Mouse (Mus musculus) C2C12 (cell line): ENCODE measurements around the gene Otud3. TPM values are rescaled to one million over a fixed set of nuclear protein-coding genes. Genes with fewer than 3 reads are reported as not detected.

ENCODE experiments used
- H3K27me3 ChIP-seq: one replicate; pipeline ENCODE4 v1.6.1; 2011; ENCODE audit not compliant: control insufficient read depth, insufficient read depth, insufficient read length
- H3K36me3 ChIP-seq: one replicate; pipeline ENCODE4 v1.6.1; 2011; ENCODE audit not compliant: control insufficient read depth, insufficient read depth
- H3K4me3 ChIP-seq: one replicate; pipeline ENCODE4 v1.5.1; 2011; ENCODE audit warnings: mild to moderate bottlenecking, control low read depth; ENCODE audit not compliant: poor library complexity, insufficient read depth, severe bottlenecking
- H3K79me2 ChIP-seq: one replicate; pipeline ENCODE4 v1.6.1; 2011; ENCODE audit not compliant: control insufficient read depth, insufficient read depth
- H3K79me3 ChIP-seq: one replicate; pipeline ENCODE4 v1.6.1; 2011; ENCODE audit warnings: low read depth, control low read depth
- H3ac ChIP-seq: one replicate; pipeline ENCODE3; 2011; ENCODE audit warnings: low read depth; ENCODE audit not compliant: control insufficient read depth, insufficient read length
- CEBPB ChIP-seq: IDR thresholded peaks from one replicate; pipeline ENCODE4 v1.6.1; 2011; ENCODE audit warnings: low read depth, mild to moderate bottlenecking, control low read depth, moderate library complexity
- CTCF ChIP-seq: IDR thresholded peaks from one replicate; pipeline ENCODE4 v1.5.1; 2011; ENCODE audit not compliant: control insufficient read depth, insufficient read depth, insufficient read length
- FOSL1 ChIP-seq: IDR thresholded peaks from one replicate; pipeline ENCODE4 v1.8.0; 2011; ENCODE audit warnings: mild to moderate bottlenecking, low read length; ENCODE audit not compliant: poor library complexity, insufficient read depth, severe bottlenecking
- MAX ChIP-seq: IDR thresholded peaks from one replicate; pipeline ENCODE4 v1.6.1; 2011; ENCODE audit warnings: mild to moderate bottlenecking, control low read depth
- MYOD1 ChIP-seq: IDR thresholded peaks from one replicate; pipeline ENCODE4 v1.6.1; 2011; ENCODE audit warnings: low read depth; ENCODE audit not compliant: control insufficient read depth, insufficient read length
- MYOG ChIP-seq: IDR thresholded peaks from one replicate; pipeline ENCODE4 v1.6.1; 2011; ENCODE audit not compliant: control insufficient read depth, insufficient read length; ENCODE audit errors: extremely low read depth
- USF1 ChIP-seq: IDR thresholded peaks from one replicate; pipeline ENCODE4 v1.6.1; 2011; ENCODE audit warnings: low read depth, mild to moderate bottlenecking, control low read depth, moderate library complexity
- long read RNA-seq, 2 experiments: library from polyadenylated mRNA; unstranded; transcript quantifications; one replicate each; pipeline ENCODE4 v2.0.0; 2019 to 2020
- polyA plus RNA-seq: library from polyadenylated mRNA; unstranded; fragments of >200 nt; fragmentation: generic; extraction: Trizol; gene quantifications from one replicate; pipeline ENCODE4 v1.2.1, GENCODE M21; 2012; ENCODE audit warnings: missing spikeins

Gene Otud3
- polyA plus RNA-seq: 9.2 TPM
- long read RNA-seq, experiment 1, partial matches to known transcripts: 0 of 3 reads
- long read RNA-seq, experiment 1, other reads (novel, unspliced or antisense): 0 of 3 reads
- long read RNA-seq, experiment 2, partial matches to known transcripts: 0 of 2 reads
- long read RNA-seq, experiment 2, other reads (novel, unspliced or antisense): 0 of 2 reads

DNA sequence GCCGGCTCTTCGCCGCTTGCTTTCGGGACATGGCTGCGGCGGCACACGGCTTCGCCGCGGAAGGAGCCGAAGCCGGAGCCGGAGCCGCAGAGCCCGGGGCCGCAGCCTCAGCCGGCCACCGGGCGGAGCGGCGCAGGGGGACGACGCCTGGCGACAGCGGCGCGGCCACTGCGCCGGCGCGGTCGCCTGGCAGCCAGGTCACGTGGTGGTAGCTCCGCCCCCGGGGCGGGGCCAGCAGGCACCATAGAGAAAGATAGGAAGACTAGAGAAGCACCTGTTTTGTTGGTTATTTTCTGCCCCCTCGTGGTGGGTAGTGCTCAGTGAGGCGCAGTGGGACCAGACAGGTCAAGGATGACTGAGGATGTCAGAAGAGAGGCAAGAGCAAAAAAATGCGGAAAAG is at the start of gene Otud3:
Gene Otud3, minus strand, starts transcription at position 149 of the 400 bp plus-strand sequence.
- Histone ChIP-seq H3K4me3 (peak within 1 kb of the TSS; percentile 56), H3ac (peak within 1 kb of the TSS; percentile 98), H3K79me3 (no peaks in the 10 kb centered on the region), H3K36me3 (no peaks in the 10 kb centered on the region), H3K79me2 (peaks cover 21% of the 10 kb centered on the region), H3K27me3 (no peaks in the 10 kb centered on the region)
- TF ChIP-seq MAX (peak; percentile 38), USF1 (peak; percentile 92), MYOG (no peak), CTCF (peak; percentile 26), MYOD1 (no peak), CEBPB (no peak), FOSL1 (no peak)

DNA sequence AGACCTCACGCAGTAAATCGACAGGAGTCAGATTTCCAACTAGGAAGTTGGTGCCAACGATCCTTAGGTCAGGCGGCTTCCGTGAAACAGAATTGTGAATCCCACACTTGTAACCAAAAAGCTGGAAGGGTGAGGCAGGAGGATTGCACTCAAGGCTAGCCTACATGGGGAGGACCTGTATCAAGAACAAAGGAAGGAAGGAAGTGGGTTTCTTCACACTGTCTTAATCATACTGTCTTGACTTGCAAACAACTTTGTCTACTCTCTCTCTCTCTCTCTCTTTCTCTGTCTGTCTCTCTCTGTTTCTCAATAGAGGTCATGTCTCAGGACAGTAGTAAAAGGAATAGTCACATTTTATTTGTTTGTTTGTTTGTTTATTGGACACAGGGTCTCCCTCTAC is 49.0 kb upstream of the Otud3 start:
- Histone ChIP-seq H3K36me3 (no peaks in the 10 kb centered on the region), H3K27me3 (peaks cover 36% of the 10 kb centered on the region), H3ac (no peak overlapping the region), H3K79me3 (no peaks in the 10 kb centered on the region), H3K79me2 (no peaks in the 10 kb centered on the region), H3K4me3 (no peak overlapping the region)
- TF ChIP-seq USF1 (no peak), MAX (no peak), CEBPB (no peak), MYOG (no peak), MYOD1 (no peak)

DNA sequence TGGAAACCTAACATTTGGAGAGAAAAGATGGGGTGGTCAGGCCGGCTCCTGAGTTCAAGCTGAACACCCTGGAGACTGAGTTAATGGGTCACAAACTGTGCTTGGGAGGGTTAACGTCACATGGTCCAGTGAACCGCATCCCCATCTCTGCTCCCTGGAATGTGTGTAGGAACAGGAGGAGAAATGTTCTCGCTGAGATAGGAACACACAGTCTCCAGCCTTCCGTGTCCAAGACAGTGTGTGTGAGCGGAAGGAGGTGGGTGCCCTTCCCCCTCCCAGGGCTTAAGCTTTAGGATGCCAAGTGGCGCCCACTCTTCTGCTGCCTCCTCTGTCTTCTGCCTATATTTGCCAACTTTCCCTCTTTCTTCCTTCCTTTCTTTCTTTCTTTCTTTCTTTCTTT is 46.2 kb upstream of the Otud3 start:
- H3K79me2 ChIP-seq: no peaks in the 10 kb centered on the region
- H3K79me3 ChIP-seq: no peaks in the 10 kb centered on the region
- TF ChIP-seq MYOD1 (no peak), CEBPB (no peak), USF1 (no peak), FOSL1 (no peak), MAX (no peak), MYOG (no peak), CTCF (no peak)
- no peak overlapping the region for H3K4me3 ChIP-seq
- no peak overlapping the region for H3ac ChIP-seq
- peaks cover 43% of the 10 kb centered on the region for H3K27me3 ChIP-seq
- no peaks in the 10 kb centered on the region for H3K36me3 ChIP-seq

DNA sequence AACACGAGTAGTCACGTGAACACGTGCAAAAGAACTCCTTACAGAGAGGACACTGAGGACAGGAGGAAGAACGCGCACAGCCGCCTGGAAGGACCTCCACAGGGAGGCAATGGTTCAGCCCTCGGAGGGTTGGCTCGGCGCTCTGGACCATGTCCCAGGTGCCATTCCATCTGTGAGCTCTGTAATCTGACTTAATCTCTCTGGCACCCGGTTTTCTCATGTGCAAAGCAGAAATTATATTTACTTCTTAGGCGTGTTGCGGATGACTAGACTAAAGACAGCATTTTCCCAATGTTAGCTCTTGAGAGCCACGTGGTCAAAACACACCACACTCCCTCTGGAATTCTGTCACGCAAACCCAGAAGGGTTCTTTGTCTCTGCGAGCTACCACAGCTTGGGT is 45.4 kb upstream of the Otud3 start:
- Histone ChIP-seq H3K36me3 (no peaks in the 10 kb centered on the region), H3K4me3 (no peak overlapping the region), H3K79me3 (no peaks in the 10 kb centered on the region), H3K79me2 (no peaks in the 10 kb centered on the region), H3K27me3 (peaks cover 43% of the 10 kb centered on the region), H3ac (no peak overlapping the region)
- TF ChIP-seq MYOG: no peak
- TF ChIP-seq CEBPB: no peak
- no peak for TF ChIP-seq CTCF
- TF ChIP-seq MYOD1: no peak
- no peak for TF ChIP-seq MAX
- TF ChIP-seq USF1: no peak
- no peak for TF ChIP-seq FOSL1

DNA sequence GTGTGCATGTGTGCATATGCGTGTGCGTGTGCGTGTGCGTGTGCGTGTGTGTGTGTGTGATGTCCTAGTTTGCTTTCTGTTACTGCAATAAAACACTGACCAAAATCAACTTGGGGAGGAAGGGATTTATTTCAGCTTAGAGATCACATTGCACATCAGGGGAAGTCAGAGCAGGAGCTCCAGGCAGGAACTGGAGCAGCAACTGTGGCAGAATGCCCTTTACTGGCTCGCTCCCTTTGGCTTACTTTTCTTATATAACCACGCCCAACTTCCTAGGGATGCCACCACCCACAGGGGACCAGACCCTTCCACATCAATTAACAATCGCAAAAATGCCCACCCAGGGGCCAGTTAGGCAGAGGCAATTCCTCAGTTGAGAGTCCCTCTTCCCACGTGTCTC is 44.9 kb upstream of the Otud3 start:
- Histone ChIP-seq H3K4me3 (no peak overlapping the region), H3ac (no peak overlapping the region), H3K27me3 (peaks cover 43% of the 10 kb centered on the region), H3K79me2 (no peaks in the 10 kb centered on the region), H3K79me3 (no peaks in the 10 kb centered on the region), H3K36me3 (no peaks in the 10 kb centered on the region)
- TF ChIP-seq CEBPB (no peak), CTCF (no peak), MYOD1 (no peak), MYOG (no peak), USF1 (no peak)

DNA sequence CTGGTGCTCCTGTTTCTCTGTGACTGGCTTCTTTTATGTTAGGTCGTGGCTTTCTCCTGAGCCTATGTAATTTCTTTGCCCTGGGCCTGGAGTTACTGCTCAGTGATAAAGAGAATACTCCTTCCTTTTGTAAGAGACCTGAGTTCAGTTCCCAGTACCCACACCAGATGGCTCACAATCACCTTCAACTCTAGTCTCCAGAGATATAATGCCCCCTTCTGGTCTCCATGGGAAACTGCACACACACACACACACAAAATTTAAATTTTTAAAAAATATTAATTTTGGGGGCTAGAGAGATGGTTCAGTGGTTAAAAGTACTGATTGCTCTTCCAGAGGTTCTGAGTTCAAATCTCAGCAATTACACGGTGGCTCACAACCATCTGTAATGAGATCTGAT is 34.5 kb upstream of the Otud3 start:
- H3ac ChIP-seq: no peak overlapping the region
- H3K4me3 ChIP-seq: no peak overlapping the region
- H3K36me3 ChIP-seq: no peaks in the 10 kb centered on the region
- no peak for TF ChIP-seq MYOG
- TF ChIP-seq MYOD1: no peak
- TF ChIP-seq USF1: no peak
- TF ChIP-seq CTCF: no peak
- TF ChIP-seq FOSL1: no peak
- TF ChIP-seq CEBPB: no peak
- no peak for TF ChIP-seq MAX
- H3K79me2 ChIP-seq: no peaks in the 10 kb centered on the region
- peaks cover 39% of the 10 kb centered on the region for H3K27me3 ChIP-seq
- no peaks in the 10 kb centered on the region for H3K79me3 ChIP-seq
